Mouse (Mus musculus): ENCODE measurements at regions not wholly inside any gene's neighbourhood (a gene's known extent, or its start where the extent isn't known, plus 50 kb on each side); places are given as distances from the start of the nearest gene placed in this dataset.

- DNase-seq: no peak
Measured at GRCm38 (mm10) chr14:115015299-115015698, 76.7 kb upstream of the Gpc5 start.

- DNase-seq: no peak
Measured at GRCm38 (mm10) chr14:115017410-115018153, 74.4 kb upstream of the Gpc5 start.

DNA sequence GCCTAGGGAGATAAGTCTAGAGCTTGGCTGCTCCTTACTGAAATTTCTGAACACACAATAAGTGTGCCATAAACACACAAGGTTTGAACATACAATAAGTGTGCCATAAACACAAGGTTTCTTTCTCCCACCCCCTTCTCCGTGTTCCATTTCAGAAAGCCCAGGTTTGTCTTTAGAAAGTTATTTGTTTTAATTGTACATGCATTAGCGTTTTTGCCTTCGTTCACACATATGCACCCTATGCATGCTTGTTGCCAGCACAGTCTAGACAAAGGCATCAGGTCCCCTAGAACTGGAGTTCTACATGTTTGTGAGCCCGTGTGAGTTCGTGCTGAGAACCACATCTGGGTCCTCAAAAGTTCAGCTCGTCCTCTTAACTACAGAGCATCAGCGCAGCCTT, 64.0 kb upstream of the Gpc5 start:
- DNase-seq: no peak

DNA sequence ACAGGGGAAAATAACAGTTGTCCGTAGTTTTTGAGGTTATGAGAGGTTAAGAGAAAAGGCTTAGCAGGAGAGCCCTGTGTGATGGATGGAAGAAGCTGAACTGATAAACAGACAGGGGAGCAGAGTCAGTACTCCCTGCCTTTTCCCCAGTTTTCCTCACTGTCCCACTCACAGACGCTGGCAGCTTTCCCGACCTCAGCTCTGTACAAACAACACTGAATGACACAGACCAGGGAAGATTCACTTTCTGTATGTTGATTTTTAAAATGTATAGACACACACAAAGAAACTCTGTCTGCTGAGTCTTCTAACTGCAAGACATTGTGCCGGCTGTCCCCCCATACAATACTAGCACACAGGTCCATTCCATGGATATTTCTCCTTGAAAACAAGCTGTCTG, 60.3 kb upstream of the Gpc5 start:
- DNase-seq: no peak

- DNase-seq: no peak
Measured at GRCm38 (mm10) chr14:115033375-115033969, 58.5 kb upstream of the Gpc5 start.

DNA sequence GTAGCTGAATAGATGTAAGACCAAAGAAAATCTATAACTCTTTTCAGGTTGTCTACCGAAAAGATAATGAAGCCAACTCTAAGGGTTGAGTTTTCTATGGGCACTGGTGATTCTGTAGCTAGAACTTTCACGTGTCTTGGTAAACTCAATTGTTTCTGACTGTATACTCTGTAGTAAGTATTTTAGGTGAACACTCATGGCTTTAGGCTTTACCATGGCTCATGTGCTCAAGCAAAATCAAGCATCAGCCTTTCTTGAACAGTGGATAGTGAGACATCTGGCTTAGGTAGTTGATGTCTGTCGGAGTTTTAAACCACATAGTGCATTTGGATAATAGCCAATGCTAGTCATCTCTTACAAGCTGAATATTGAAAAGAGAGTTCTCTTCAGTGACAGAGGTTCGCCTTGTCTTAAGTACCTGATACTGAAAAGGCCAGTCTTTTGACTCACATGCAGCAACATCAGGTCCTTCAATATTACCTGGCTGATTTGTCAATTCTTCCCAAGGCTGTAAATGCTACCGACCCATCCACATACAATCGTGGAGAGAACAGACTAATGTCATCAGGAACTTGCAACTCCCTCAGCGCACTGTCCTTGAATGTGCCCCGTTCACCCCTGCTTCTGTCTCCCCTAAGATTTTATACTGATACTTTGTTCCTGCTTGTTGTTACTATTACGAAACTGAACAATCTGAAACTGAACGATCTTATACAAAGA, 57.1 kb upstream of the Gpc5 start:
- DNase-seq: no peak

DNA sequence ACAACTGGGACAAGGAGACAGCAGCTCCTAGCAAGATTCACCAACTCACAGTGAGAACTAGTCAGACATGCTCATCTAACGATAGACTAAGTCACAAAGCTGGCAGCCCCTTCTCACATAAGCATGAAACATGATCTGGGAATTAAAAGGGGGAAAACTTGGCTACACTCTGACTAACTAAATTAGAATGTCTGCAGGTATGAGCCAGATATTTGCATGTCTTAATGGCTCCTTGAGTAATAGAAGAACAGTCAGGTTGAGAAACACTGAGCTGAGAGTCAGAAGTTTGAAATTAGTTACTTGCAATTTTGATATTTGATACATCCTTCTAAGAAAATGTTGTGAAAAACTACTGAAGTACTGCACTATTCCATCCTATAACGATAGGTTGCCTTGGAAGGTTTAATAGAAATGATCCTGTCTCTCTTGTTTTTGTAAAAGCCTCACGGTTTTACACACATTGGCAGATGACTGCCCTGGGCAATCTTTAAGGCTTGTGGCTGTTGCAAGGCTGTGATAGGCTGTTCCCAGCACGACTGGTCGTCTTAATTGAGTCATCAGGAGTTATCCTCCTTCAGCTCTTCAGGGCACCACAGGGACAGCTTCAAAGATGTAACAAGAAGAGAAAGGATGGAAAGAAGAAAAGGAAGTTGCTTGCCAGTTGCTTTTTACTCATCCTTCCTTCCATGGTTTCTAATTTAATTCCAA, 54.8 kb upstream of the Gpc5 start:
- DNase-seq: no peak

- DNase-seq: no peak
Measured at GRCm38 (mm10) chr14:115038788-115039187, 53.2 kb upstream of the Gpc5 start.

DNA sequence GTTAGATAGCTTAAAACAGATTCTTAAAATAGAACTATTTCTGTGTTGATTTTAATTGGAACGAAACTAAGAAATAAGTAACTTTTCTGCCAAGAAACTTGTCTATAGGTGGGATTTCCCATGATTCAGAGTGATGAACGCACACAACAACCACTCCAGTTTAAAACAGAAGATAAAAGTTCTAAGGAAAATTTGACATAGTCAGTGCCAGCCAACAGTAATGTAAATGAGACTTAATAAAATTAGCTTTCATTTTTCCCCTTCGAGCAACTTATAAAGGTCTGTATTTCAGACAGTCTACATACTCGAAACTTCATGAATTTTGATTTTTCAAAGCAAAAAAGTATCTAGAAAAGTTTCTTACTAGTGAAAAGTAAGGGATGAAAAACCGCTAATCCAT, 52.5 kb upstream of the Gpc5 start:
- DNase-seq: no peak

DNA sequence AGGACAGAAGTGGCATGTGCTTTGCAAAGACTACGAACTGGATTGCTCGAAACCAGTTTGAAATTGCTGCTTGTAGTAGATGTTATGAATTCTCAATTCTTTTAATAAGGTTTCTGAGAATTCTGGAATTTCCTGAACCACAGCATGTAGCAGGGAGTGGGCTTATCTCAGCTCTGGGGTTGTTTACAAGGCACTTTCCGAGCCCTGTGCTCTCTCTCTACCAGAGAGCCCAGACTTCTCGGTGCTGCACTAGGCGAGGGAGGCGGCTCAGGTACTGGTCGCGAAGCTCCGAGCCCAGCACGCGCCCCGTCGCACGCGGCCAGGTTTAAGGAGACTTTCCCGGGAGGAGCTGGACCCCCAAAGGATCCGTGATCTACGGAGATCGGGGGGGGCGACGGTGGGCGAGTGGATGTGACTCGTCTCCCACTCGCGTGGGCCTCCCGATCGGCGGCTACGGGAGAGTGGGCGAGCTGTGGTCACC, 51.9 kb upstream of the Gpc5 start:
- no peak for DNase-seq

DNA sequence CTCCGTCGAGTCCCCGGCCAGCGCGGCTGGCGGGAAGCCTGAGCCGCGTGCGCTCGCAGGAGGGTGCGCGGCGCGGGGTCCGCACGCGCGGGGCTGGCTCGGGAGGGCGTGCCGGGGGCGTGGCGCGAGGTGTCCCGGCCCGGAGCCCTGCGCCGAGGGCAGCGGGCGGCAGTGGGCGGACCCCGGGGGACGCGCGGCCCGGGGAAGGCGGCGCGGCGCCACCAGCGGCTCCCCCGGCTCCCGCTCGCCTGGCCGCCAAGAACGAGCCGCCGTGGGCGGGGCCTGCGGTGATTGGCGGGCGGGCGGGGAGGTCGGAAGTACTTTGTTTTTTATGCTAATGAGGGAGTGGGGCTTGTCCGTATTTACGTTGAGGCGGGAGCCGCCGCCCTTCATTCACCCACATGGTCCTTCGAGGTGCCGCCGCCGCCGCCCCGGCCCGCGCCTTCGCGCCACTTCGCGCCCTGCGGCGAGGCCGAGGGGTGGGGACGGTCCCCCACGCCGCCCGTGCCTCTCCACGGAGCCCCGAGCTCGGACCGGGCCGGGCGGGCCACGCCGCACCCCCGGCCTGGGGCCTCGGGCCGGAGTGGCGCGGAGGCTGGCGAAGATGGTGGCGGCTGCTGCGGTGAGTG, 51.3 kb upstream of the Gpc5 start:
- DNase-seq: peak; percentile 17

DNA sequence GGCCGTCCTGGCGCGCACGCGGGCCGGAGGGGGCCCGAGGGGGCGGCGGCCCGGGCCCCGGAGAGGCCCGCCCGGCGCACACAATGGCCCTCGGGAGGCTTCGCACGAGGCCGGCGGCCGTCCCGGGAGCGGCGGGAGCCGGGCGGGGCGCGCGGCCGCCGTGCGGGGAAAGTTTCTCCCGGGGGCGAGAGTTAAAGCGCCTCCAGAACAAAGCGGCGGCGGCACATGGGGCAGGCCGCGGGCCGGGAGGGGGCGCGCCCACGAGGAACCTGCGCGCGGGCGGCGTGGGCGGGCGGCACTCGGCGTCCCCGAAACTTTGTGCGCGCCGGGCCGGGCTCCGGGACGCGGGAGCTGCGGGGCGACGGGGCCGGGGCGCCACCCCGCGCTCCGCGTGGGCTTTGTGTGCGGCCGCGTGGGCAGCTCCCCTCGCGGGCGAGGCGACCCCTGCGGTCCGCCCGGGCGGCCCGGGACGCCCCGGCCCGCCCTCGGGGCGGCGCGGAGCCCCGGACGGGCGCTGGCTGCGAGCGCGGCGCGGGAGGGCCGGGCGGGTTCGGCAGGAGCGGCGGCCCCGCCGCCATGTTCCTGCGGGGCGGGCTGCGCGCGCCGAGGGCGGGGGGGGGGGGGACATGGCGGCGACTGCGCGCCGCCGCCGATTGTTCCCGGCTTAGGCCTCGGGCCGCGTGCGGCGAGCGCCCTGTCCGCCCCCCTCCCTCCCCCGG, 50.5 kb upstream of the Gpc5 start:
- DNase-seq: peak; percentile 13

DNA sequence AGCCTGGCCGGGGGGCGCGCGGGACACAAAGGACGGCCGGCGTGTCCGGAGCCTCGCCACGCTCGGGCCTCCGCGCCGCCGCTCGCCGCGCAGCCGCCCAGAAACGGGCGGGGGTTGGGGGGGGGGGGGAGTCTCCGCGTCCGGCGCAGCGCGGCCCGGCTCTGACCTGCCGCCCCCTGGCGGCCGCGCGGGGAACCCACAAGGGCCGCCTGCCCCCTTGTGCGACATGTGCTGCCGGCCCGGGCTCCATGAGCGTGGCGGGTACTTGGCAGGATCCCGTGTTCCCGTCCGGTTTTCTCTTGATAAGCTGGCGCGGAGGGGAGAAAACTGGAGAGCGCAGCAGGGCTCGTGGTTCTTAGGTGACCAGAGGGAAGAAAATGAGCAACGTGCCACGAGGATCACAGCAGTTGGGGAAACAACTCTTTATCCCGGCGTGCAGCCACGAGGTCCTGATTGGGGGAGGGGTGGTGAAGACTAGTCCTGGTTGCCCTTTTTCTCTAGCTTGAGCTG, 49.9 kb upstream of the Gpc5 start:
- DNase-seq: peak; percentile 66

Data from cerebellum, adult 11 months (tissue).